Mouse (Mus musculus) intestine, postnatal 0 days (tissue): ENCODE measurements around the gene H2-D1. TPM values are rescaled to one million over a fixed set of nuclear protein-coding genes. Genes with fewer than 3 reads are reported as not detected.
A peak's percentile ranks its signal among the peaks of the same experiment; 100 is the strongest.

Experiments used
- ATAC-seq: fragments of 200-750 bp; cut with Nextera tagmentation; 2 replicates; pipeline ENCODE4 v1.8.0; 2017; ENCODE audit warnings: mild to moderate bottlenecking, moderate TSS enrichment, moderate library complexity
- H3K27ac ChIP-seq: fragments of 300-500 bp; sonication (generic); 2 replicates; pipeline ENCODE4 v1.5.1; 2014; ENCODE audit warnings: mild to moderate bottlenecking, low read depth, low read length, moderate library complexity
- H3K27me3 ChIP-seq: fragments of 300-500 bp; sonication (generic); replicated peaks from 2 replicates; pipeline ENCODE4 v1.6.1; 2014; ENCODE audit warnings: low read length, mixed read lengths; ENCODE audit not compliant: control insufficient read depth, insufficient read depth
- H3K36me3 ChIP-seq: fragments of 300-500 bp; sonication (generic); 2 replicates; pipeline ENCODE4 v1.6.1; 2014; ENCODE audit warnings: mild to moderate bottlenecking, moderate library complexity; ENCODE audit not compliant: control insufficient read depth, insufficient read depth
- H3K4me1 ChIP-seq: fragments of 300-500 bp; sonication (generic); replicated peaks from 2 replicates; pipeline ENCODE4 v1.6.1; 2014; ENCODE audit warnings: antibody characterized with exemption, low read length, mixed read lengths; ENCODE audit not compliant: control insufficient read depth, insufficient read depth
- H3K4me2 ChIP-seq: fragments of 300-500 bp; sonication (generic); replicated peaks from 2 replicates; pipeline ENCODE4 v1.6.1; 2014; ENCODE audit warnings: low read depth, mild to moderate bottlenecking, moderate library complexity
- H3K4me3 ChIP-seq: fragments of 300-500 bp; sonication (generic); 2 replicates; pipeline ENCODE4 v1.5.1; 2014; ENCODE audit warnings: low read depth, low read length
- H3K9ac ChIP-seq: fragments of 300-500 bp; sonication (generic); 2 replicates; pipeline ENCODE4 v1.6.1; 2014; ENCODE audit warnings: mild to moderate bottlenecking, low read depth, low read length
- H3K9me3 ChIP-seq: fragments of 300-500 bp; sonication (generic); 2 replicates; pipeline ENCODE4 v1.6.1; 2016; ENCODE audit warnings: mixed run types; ENCODE audit not compliant: control insufficient read depth
- CTCF ChIP-seq: sonication (generic); IDR thresholded peaks from 2 replicates; pipeline ENCODE4 v1.5.1; 2016; ENCODE audit warnings: low read depth, mild to moderate bottlenecking, control low read depth, antibody characterized with exemption, moderate library complexity
- WGBS: fragments of 180-500 bp; shearing (Covaris S2); extraction: QIAGEN DNeasy Blood & Tissue Kit; methylation state at CpG from one replicate; pipeline ENCODE4 v1.1.7; 2014; 5-methylcytosine and 5-hydroxymethylcytosine counted together
- polyA plus RNA-seq: library from polyadenylated mRNA; unstranded; fragments of >200 nt; fragmentation: Nextera tagmentation; extraction: Ambion mirVana; gene quantifications from 2 replicates; pipeline ENCODE4 v1.2.1, GENCODE M21; 2015

H2-D1 gene
- polyA plus RNA-seq, 1 experiment from 2014 or later: 681 TPM

DNA sequence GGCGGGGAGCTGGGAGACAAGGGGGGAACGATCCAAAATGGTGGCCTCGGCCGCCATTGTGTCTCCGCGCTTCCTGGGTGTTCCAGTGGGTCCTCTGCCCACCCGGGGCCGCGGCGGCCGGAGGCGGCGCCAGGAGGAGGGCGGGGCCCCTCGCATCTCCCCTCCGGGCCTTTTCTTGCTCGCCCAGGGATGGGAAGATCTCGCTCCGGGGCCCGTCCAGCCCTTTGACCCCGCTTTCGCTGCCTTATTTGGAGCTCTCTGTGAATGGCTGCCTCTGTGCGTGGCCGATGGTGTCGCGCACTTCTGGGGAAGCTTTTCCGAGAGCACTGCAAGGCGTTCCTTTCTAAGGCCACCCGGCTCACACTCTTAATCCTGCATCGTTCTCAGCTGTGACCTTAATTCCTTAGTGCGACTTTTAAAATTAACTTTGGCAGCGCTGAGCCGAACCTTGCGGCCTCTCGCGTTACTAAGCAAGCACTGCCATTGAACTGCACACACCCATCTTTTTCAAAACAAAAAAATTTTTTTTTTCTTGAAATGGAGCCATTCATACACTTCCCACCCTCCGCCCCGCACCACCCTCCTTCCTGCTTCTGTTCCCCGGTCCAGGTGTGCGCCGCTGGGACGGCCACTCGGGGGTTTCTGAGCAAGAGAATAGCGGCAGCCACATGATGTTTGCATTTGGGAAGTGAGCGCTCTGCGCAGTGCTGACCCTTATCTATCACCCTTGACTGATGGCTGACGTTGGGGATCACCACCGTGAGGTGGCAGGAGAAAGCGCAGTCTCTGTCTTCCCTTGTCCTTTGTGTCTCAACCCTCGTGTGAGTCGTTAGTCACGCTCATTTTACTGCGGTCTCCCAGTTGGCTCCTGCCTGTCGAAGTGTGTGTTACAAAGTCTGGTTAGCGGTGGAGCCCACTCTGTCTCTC lies 20.3 kb upstream of the H2-D1 start:
- Histone ChIP-seq H3K4me3 (peak overlapping the region; percentile 78), H3K36me3 (peaks cover 44% of the 10 kb centered on the region), H3K4me2 (peak overlapping the region; percentile 71), H3K4me1 (peaks cover 17% of the 10 kb centered on the region), H3K9ac (peak overlapping the region; percentile 89), H3K27ac (peak overlapping the region; percentile 100), H3K27me3 (no peaks in the 10 kb centered on the region), H3K9me3 (no peaks in the 10 kb centered on the region)
- peak; percentile 54 for TF ChIP-seq CTCF
- WGBS: under 1% methylated on average over 54 of the region's 55 CpGs
- ATAC-seq: peak; percentile 47

DNA sequence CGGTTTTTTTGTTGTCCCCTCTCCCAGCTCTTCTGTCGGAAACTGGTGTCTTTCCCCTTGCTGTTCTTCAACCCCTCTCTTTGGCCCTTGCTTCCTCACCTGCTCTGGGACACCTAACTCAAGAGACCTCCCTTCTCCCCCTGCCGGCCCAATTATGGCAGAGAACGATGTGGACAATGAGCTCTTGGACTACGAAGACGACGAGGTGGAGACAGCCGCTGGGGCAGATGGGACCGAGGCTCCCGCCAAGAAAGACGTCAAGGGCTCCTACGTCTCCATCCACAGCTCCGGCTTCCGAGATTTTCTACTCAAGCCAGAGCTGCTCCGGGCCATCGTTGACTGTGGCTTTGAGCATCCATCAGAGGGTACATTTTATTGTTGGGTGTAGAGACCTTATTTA lies 19.4 kb upstream of the H2-D1 start:
- H3K36me3 ChIP-seq: peaks cover 44% of the 10 kb centered on the region

DNA sequence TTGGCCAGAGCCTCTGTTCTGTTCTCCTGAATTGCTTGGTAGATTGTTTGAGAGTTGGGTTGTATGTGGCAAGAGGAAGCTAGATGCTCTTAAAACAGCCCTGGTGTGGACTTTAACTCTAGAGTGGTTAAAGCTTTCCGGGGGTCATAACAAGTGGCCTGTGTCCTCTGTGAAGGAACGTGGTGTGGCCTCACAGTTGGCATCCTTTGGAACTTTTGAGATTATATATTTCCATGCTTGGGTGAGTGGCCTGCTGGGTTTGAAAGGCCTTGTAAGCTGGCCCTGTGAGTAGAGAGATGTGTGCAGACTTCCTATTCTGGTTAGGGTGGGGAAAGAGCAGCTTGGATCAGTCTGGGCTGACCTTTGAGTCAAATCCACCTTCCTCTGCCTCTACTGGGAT lies 17.5 kb upstream of the H2-D1 start:
- Histone ChIP-seq H3K27me3 (no peaks in the 10 kb centered on the region), H3K4me2 (no peak overlapping the region), H3K36me3 (peaks cover 61% of the 10 kb centered on the region), H3K4me3 (no peak overlapping the region), H3K9ac (no peak overlapping the region), H3K27ac (peak overlapping the region; percentile 9; the same call in 1 of the 2 replicates), H3K9me3 (no peaks in the 10 kb centered on the region), H3K4me1 (peaks cover 17% of the 10 kb centered on the region)
- WGBS: 32% methylated on average over 2 of the region's 2 CpGs
- no peak for ATAC-seq
- no peak for TF ChIP-seq CTCF

More for the DNA sequence above, 19.4 kb upstream of the H2-D1 start:
- H3K27me3 ChIP-seq: no peaks in the 10 kb centered on the region
- 2% methylated on average over 16 of the region's 16 CpGs for WGBS
- ATAC-seq: no peak
- peak overlapping the region; percentile 78 for H3K4me3 ChIP-seq
- peak overlapping the region; percentile 100 for H3K27ac ChIP-seq
- peak overlapping the region; percentile 89 for H3K9ac ChIP-seq
- peak; percentile 46 for TF ChIP-seq CTCF
- peaks cover 17% of the 10 kb centered on the region for H3K4me1 ChIP-seq
- no peaks in the 10 kb centered on the region for H3K9me3 ChIP-seq
- peak overlapping the region; percentile 71 for H3K4me2 ChIP-seq

DNA sequence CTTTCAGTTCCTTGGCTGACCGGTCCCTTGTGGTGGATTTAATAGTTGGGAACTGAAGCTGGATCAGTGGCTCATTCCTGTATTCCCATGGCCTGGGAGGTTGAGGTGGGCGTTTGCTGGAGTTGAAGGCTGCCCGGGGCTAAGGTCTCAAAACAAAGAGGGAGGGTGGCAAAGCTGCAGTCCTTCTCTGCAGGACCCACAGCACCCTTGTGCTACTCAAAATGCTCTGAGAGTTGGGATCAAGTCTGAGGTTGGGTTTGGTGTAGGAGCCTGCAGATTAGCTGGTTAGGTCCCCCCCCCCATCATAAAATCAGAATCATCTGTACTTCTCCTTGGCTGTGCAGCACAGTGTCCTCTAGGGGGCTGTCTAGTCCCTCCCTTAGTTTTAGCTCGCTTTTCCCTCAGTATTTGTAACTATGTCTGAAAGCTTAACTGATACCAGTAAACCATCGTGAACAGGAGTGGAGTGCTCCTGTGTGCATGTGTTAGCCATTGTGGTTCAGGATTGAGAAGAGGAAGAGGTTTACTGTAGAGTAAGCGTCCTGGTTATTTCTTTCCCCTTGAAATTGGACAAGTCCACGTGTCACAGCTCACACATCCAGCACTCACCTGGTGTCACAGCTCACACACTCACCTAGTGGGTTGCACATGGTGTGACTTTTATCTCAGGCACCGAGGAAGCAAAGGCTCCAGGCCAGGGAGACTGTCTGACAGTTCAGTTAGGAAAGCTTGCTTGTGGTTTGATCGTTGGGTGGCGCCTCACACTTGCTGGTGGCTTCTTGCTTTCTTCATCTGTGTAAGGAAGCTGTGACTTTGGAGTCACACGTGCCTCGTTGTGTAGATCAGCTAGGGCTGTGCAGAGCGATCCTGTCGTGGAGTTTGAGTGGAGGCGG lies 16.6 kb upstream of the H2-D1 start:
- WGBS: 72% methylated on average over 15 of the region's 15 CpGs
- TF ChIP-seq CTCF: peak; percentile 71
- peak overlapping the region; percentile 46; the same call in 1 of the 2 replicates for H3K27ac ChIP-seq
- no peak for ATAC-seq
- H3K4me2 ChIP-seq: no peak overlapping the region; the same call in 1 of the 2 replicates
- no peak overlapping the region for H3K4me3 ChIP-seq
- H3K36me3 ChIP-seq: peaks cover 71% of the 10 kb centered on the region
- peaks cover 14% of the 10 kb centered on the region for H3K4me1 ChIP-seq
- H3K27me3 ChIP-seq: no peaks in the 10 kb centered on the region
- H3K9me3 ChIP-seq: no peaks in the 10 kb centered on the region
- H3K9ac ChIP-seq: no peak overlapping the region

DNA sequence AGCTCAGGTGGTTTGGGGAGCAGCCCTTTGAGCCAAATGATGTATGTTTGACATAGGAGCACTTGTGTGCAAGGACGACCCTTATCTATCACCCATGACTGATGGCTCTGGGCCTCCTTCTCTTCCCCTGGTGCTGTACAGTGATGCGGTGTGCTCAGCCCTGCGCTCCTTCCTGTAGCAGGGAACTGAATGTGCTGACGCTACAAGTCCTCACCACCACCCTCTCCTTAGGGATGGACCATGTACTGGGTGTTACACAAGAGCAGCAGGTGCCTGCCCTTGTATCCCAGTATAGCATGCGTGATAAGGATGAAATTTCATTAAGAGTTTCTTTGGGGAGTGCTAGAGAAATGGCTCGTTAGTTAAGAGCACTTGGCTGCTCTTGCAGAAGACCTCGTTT lies 15.4 kb upstream of the H2-D1 start:
- H3K4me3 ChIP-seq: no peak overlapping the region
- peak overlapping the region; percentile 46 for H3K27ac ChIP-seq
- H3K9ac ChIP-seq: no peak overlapping the region
- H3K27me3 ChIP-seq: no peaks in the 10 kb centered on the region
- H3K4me2 ChIP-seq: no peak overlapping the region
- ATAC-seq: peak; percentile 56
- peaks cover 14% of the 10 kb centered on the region for H3K4me1 ChIP-seq
- H3K36me3 ChIP-seq: peaks cover 81% of the 10 kb centered on the region
- TF ChIP-seq CTCF: no peak
- 51% methylated on average over 7 of the region's 7 CpGs for WGBS
- no peaks in the 10 kb centered on the region for H3K9me3 ChIP-seq

DNA sequence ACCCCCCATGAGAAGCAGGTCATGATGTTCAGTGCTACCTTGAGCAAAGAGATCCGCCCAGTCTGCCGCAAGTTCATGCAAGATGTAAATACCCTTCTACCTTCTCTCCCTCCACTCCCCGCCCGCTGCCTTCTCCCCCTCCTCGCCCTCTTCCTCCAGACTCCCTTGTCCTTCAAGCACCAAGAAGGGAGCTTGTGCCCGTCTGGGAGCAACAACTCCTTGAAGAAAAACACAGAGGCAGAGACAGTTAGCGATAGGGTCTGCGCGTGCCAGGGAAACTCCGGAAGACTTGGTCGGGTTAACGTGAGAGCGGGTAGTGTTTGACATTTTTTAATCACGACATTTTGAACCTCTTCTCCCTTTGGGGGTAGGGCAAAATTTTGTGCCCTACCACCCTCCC lies 13.5 kb upstream of the H2-D1 start:
- no peak for ATAC-seq
- H3K27ac ChIP-seq: no peak overlapping the region
- H3K9ac ChIP-seq: no peak overlapping the region
- H3K27me3 ChIP-seq: no peaks in the 10 kb centered on the region
- WGBS: 88% methylated on average over 14 of the region's 14 CpGs
- peaks cover 93% of the 10 kb centered on the region for H3K36me3 ChIP-seq
- H3K4me1 ChIP-seq: 0 out of 2 replicates have a peak, but pooled peaks cover 4% of the 10 kb centered on the region
- no peak overlapping the region for H3K4me3 ChIP-seq
- no peak for TF ChIP-seq CTCF
- no peak overlapping the region for H3K4me2 ChIP-seq
- H3K9me3 ChIP-seq: no peaks in the 10 kb centered on the region
